Mouse (Mus musculus): ENCODE measurements at regions not wholly inside any gene's neighbourhood (a gene's known extent, or its start where the extent isn't known, plus 50 kb on each side); places are given as distances from the start of the nearest gene placed in this dataset.

DNA sequence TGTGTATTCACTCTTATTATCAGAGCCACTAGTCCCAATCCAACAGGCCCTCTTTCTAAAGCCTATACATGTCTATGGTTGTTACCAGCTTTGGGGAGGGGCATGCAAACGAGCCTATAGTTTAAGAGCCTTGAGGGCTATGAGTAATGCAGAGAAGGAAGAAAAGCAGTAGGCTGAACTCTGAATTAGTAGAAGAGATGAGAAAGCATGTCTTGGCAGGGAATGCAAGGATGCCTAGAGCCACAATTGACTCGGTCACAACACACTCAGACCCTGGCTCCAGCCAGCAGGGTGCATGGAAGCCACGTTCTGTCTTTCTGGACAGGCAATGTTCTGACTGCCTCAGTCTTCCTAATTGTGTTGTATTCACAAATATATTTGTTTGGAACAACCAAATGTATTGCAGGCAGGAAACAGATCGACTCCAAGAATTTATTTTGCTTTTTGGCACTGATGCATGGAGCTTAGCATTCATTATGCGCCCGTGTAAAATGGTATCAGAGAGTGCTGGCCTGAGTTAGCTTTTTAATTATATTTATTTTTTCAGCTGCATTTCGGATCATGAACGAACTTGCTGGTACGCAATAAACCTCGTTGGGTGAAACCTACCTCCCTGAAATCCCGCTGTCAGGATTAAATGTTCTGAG, 110.2 kb downstream of the Rybp start:
- no peak for ATAC-seq (ENCODE audit: insufficient number of reproducible peaks, insufficient read depth, low FRiP score, low TSS enrichment, low read depth)
- WGBS, result 61% methylated on average over 11 of the region's 11 CpGs

DNA sequence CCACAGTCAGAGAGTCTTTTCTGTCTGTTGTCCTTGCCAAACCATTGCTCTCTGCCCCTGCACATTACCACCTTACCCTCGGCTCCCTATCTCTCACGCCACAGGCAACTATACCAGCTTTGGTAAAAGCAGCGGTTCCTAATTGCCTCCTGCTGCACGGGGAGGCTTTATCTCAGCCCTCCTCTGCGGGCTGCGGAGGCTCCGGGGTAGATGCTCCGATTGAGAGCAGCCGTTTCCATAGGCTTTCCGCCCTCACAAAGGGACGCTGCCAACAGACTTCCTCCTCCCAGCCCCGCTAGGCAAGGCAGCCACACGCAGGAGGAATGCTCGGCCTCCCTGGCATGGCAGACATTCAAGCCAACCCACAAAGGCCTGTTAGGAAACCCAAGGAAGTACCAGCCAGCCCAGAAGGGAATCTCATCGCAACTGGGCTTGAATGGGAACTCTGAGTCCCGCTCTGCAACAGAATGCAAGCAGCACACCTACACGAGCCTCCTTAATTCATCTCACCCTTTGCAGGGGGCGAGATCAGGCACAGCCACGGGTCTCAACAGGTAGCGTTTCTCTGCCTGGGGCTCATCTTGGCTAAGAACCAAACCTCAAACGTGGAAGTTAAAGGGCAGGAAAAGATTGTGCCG, 116.5 kb downstream of the Rybp start:
- peak overlapping the region; percentile 81 for H3K27ac ChIP-seq
- no peaks in the 10 kb centered on the region for H3K36me3 ChIP-seq
- peak overlapping the region; percentile 15 for H3K4me3 ChIP-seq
- ATAC-seq (ENCODE audit: insufficient number of reproducible peaks, insufficient read depth, low FRiP score, low TSS enrichment, low read depth), result peak; percentile 32; the same call in 1 of the 2 replicates
- H3K4me1 ChIP-seq, result peaks cover 19% of the 10 kb centered on the region
- H3K9ac ChIP-seq, result peak overlapping the region; percentile 38; the same call in 1 of the 2 replicates
- peaks cover 48% of the 10 kb centered on the region for H3K27me3 ChIP-seq
- 3% methylated on average over 22 of the region's 22 CpGs for WGBS
- peak overlapping the region; percentile 55 for H3K4me2 ChIP-seq
- H3K9me3 ChIP-seq, result no peaks in the 10 kb centered on the region

More for the DNA sequence above, 110.2 kb downstream of the Rybp start:
- no peak overlapping the region for H3K4me3 ChIP-seq
- no peaks in the 10 kb centered on the region for H3K9me3 ChIP-seq
- no peak overlapping the region for H3K4me2 ChIP-seq
- H3K27ac ChIP-seq, result no peak overlapping the region
- 0 out of 2 replicates have a peak, but pooled peaks cover 3% of the 10 kb centered on the region for H3K4me1 ChIP-seq
- H3K36me3 ChIP-seq, result no peaks in the 10 kb centered on the region
- no peak overlapping the region for H3K9ac ChIP-seq
- peaks cover 23% of the 10 kb centered on the region for H3K27me3 ChIP-seq

DNA sequence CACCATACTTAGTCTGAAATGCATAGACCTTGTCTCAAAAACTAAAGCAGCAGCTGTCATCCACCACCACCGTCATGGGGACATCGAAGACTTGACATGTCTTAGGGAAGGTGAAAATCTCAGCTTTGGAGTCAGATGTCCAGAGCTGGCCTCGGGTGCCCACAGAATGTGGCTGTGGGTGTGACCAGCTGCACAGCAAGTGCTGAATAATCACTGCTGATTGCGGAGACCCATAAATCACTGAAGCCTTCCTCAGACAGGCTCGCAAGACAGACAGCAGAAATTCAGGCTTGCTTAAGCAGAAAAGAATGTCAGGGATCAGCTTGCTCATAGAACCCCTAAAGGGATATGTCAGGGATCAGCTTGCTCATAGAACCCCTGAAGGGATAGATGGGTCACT, 120.0 kb downstream of the Rybp start:
- no peaks in the 10 kb centered on the region for H3K36me3 ChIP-seq
- H3K27me3 ChIP-seq, result peaks cover 43% of the 10 kb centered on the region
- 64% methylated on average over 5 of the region's 5 CpGs for WGBS
- no peak overlapping the region for H3K27ac ChIP-seq
- no peak overlapping the region for H3K4me2 ChIP-seq
- H3K4me1 ChIP-seq, result peaks cover 36% of the 10 kb centered on the region
- ATAC-seq (ENCODE audit: insufficient number of reproducible peaks, insufficient read depth, low FRiP score, low TSS enrichment, low read depth), result no peak
- no peak overlapping the region for H3K9ac ChIP-seq
- H3K4me3 ChIP-seq, result no peak overlapping the region
- H3K9me3 ChIP-seq, result no peaks in the 10 kb centered on the region

DNA sequence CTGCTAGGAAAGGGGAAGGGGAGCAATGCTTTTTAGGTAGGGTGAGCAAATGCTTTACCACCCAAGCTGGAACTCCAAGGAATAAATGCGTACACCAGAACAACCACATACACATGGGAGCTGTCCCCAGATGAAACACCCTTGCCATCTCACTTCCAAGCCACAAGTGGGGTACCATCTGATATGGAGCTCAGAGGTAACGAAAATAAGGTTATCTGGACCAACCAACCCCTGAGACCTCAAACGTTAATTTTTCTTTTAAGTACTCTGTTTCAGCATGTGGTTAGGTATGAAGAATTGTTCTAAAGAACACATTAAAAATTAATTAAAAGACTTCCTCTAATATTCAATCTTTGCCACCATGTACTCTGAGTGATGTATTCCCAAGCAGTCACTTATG, 121.5 kb downstream of the Rybp start:
- no peak overlapping the region for H3K27ac ChIP-seq

DNA sequence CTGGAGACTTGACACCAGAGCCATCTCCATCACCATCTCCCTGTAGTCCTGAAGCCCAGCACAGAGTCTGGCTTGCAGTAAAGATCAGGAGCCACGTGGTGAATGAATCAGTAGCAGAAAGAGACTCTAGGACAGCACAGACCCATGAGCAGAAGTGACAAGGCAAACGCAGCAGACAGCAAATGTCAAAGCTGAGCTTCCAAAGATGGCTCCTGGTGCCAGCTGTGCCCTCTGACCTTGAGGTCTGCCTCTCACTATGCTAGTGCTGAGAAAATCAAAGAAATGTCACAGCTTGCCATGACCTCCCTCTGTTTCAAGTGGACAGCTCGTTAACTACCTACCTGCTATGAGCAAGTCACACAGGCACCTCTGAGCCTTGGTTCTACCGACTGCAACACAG, 123.1 kb downstream of the Rybp start:
- Histone ChIP-seq H3K4me3 (no peak overlapping the region), H3K9ac (no peak overlapping the region), H3K4me1 (peaks cover 29% of the 10 kb centered on the region), H3K36me3 (no peaks in the 10 kb centered on the region), H3K27ac (no peak overlapping the region), H3K4me2 (no peak overlapping the region), H3K27me3 (peaks cover 36% of the 10 kb centered on the region), H3K9me3 (no peaks in the 10 kb centered on the region)
- 34% methylated on average over 4 of the region's 4 CpGs for whole genome bisulfite sequencing
- no peak for ATAC-seq (ENCODE audit: insufficient number of reproducible peaks, insufficient read depth, low FRiP score, low TSS enrichment, low read depth)

More for the DNA sequence above, 121.5 kb downstream of the Rybp start:
- Histone ChIP-seq H3K9me3 (no peaks in the 10 kb centered on the region), H3K4me2 (no peak overlapping the region), H3K36me3 (no peaks in the 10 kb centered on the region), H3K4me3 (no peak overlapping the region), H3K4me1 (peaks cover 30% of the 10 kb centered on the region), H3K9ac (no peak overlapping the region), H3K27me3 (peaks cover 47% of the 10 kb centered on the region)
- 88% methylated on average over 3 of the region's 3 CpGs for WGBS
- ATAC-seq (ENCODE audit: insufficient number of reproducible peaks, insufficient read depth, low FRiP score, low TSS enrichment, low read depth), result no peak

DNA sequence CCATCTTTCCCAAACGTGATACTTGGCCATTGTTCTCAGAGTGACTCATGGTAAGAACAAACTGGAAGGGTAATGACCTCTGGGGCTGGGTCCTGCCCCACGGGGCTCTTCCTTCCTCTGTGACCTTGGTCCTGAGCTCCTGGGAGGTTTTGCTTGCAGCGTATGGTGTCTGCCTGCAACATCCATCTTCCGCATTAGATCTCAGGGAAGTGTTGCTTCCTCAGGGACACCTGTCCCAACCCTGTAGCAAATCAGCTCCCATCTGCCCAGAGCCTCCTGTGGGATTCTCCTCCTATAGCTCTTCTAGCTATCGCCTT, 123.5 kb downstream of the Rybp start:
- Histone ChIP-seq H3K9me3 (no peaks in the 10 kb centered on the region), H3K4me3 (peak overlapping the region; percentile 21; the same call in 1 of the 2 replicates), H3K4me2 (peak overlapping the region; percentile 55), H3K27ac (no peak overlapping the region), H3K4me1 (peaks cover 33% of the 10 kb centered on the region), H3K27me3 (peaks cover 35% of the 10 kb centered on the region), H3K9ac (no peak overlapping the region), H3K36me3 (no peaks in the 10 kb centered on the region)
- WGBS, result 51% methylated on average over 5 of the region's 5 CpGs
- no peak for ATAC-seq (ENCODE audit: insufficient number of reproducible peaks, insufficient read depth, low FRiP score, low TSS enrichment, low read depth)

DNA sequence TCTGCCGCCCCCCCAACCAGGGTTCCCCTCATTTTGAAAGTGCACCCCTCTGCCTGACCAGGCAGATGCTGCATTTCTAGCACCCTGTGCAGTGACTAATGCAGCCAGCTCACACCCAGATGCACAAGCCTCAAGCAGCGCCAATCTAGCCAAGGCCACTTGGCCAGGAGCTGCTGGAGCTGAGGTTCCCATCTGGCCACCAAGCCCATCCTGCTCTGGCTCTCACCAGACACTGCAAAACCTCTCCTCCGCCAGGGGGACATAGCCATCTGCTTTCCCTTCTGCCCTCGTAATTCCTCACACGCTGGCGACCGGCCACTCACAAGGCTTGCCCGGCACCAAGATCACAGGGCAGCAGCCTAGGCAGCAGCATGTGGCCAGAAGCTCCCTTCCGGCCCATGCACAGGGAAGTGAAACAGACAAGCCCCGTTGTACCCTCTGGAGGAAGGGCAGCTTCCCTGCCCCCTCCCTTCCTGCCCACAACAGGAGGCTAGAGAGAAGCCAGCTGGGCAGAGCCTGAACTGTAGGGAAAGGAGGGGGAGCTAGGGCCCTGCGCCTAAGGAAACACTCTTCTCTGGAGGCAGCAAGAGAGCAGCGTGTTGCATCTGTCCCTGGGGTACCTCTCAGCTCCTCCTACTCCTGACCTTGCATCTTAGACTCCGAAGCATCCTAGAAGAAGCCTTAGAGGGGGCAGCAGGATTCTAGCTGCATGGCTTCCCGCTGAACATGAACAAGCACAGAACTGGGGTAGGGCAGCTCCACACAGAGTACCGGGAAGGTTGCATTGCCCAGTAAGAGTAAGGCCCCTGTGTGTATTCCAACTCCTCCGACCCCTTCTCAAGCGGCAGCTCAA, 124.1 kb downstream of the Rybp start:
- peak; percentile 54 for ATAC-seq (ENCODE audit: insufficient number of reproducible peaks, insufficient read depth, low FRiP score, low TSS enrichment, low read depth)
- Histone ChIP-seq H3K4me3 (peak overlapping the region; percentile 21), H3K9me3 (no peaks in the 10 kb centered on the region), H3K27ac (peak overlapping the region; percentile 44; the same call in 1 of the 2 replicates), H3K4me1 (peaks cover 39% of the 10 kb centered on the region), H3K9ac (peak overlapping the region; percentile 57), H3K27me3 (peaks cover 30% of the 10 kb centered on the region), H3K4me2 (peak overlapping the region; percentile 55), H3K36me3 (no peaks in the 10 kb centered on the region)
- 13% methylated on average over 17 of the region's 17 CpGs for WGBS

DNA sequence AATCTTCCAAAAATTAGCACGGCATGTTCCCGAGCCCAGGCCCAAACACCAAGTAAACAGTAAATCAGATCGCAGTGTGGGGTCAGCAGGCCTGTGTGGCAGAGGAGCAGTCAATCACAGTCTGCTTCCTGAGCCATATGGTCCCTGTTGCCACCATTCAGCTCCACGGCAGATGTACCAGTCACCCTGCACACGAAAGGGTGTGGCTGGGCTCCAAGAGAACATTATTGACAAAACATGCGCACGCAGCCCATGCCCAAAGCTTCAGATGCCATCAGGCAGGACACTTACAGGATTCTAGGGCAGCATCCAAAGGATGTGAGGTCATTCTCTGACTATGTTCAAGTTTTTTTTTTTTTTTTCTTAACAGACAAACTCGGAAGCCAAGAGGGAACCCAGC, 126.6 kb downstream of the Rybp start:
- H3K4me2 ChIP-seq, result no peak overlapping the region
- ATAC-seq (ENCODE audit: insufficient number of reproducible peaks, insufficient read depth, low FRiP score, low TSS enrichment, low read depth), result no peak
- H3K27me3 ChIP-seq, result peaks cover 23% of the 10 kb centered on the region
- H3K27ac ChIP-seq, result no peak overlapping the region
- no peaks in the 10 kb centered on the region for H3K9me3 ChIP-seq
- H3K9ac ChIP-seq, result no peak overlapping the region
- no peaks in the 10 kb centered on the region for H3K36me3 ChIP-seq
- H3K4me3 ChIP-seq, result no peak overlapping the region
- peaks cover 63% of the 10 kb centered on the region for H3K4me1 ChIP-seq
- WGBS, result 67% methylated on average over 8 of the region's 8 CpGs

DNA sequence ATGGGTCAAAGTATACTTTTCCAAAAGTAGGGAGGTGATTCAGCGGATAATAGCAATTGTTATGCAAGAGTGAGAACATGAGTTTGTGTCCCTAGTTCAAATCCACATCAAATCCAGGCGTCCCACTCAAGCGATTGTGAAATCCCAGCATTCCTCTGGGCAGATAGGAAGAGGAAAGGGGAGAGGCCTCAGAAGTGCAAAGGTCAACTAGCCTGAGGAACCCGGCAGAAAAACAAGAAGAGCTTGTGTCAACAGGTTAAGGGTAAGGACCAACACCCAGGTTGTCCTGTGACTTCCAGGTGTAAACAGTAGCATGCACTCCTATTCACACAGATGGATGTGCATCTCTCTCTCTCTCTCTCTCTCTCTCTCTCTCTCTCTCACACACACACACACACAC, 127.5 kb downstream of the Rybp start:
- Histone ChIP-seq H3K9ac (no peak overlapping the region), H3K4me2 (no peak overlapping the region), H3K27ac (peak overlapping the region; percentile 55; the same call in 1 of the 2 replicates), H3K4me3 (no peak overlapping the region), H3K9me3 (no peaks in the 10 kb centered on the region), H3K36me3 (no peaks in the 10 kb centered on the region), H3K27me3 (peaks cover 23% of the 10 kb centered on the region), H3K4me1 (peaks cover 68% of the 10 kb centered on the region)
- ATAC-seq (ENCODE audit: insufficient number of reproducible peaks, insufficient read depth, low FRiP score, low TSS enrichment, low read depth), result no peak
- 41% methylated on average over 4 of the region's 4 CpGs for WGBS

DNA sequence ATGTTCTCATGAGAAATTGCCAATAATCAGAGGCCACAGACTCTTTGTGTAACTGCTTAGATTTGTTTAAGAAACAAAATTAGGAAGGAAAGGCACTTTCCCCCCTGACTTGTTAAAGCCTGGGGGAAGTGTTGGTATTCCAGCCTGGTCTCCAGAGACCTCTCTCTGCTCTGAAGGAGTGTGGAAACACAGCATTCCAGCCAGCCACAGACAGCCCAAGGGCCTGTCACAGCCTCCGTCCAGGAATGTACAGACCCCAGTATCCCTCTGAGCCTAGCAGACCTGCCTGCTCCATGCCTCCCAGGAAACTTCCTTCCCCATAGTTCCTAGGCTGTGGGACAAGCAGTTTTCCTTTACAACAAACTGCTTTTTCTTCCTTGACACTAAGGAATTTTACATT, 128.0 kb downstream of the Rybp start:
- no peak overlapping the region for H3K9ac ChIP-seq
- 3% methylated on average over 1 of the region's 1 CpGs for WGBS
- no peaks in the 10 kb centered on the region for H3K36me3 ChIP-seq
- no peak for ATAC-seq (ENCODE audit: insufficient number of reproducible peaks, insufficient read depth, low FRiP score, low TSS enrichment, low read depth)
- peaks cover 23% of the 10 kb centered on the region for H3K27me3 ChIP-seq
- H3K9me3 ChIP-seq, result no peaks in the 10 kb centered on the region
- H3K4me3 ChIP-seq, result no peak overlapping the region
- H3K4me2 ChIP-seq, result no peak overlapping the region
- H3K4me1 ChIP-seq, result peaks cover 68% of the 10 kb centered on the region
- H3K27ac ChIP-seq, result peak overlapping the region; percentile 55

DNA sequence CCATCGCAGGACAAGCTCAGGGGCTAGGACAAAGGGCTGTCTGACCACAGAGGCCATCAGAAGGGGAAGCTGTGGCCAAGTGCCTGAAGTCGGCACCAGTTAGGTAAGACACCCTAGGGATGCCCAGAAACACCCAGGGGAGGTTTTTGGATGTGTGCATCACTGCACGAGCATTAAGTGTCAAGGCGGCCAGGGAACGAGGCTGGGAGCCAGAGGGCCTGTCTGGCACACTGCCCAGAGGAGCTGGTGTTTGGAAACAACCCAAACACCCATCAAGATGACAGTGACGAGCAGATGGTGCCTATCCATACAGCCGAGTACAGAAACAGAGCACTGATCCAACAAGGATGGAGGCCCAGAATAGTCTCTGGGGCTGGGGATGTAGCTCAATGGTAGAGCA, 130.0 kb downstream of the Rybp start:
- H3K9me3 ChIP-seq, result no peaks in the 10 kb centered on the region
- H3K4me1 ChIP-seq, result peaks cover 50% of the 10 kb centered on the region
- no peak overlapping the region for H3K4me3 ChIP-seq
- H3K4me2 ChIP-seq, result no peak overlapping the region
- H3K36me3 ChIP-seq, result no peaks in the 10 kb centered on the region
- ATAC-seq (ENCODE audit: insufficient number of reproducible peaks, insufficient read depth, low FRiP score, low TSS enrichment, low read depth), result no peak
- WGBS, result 27% methylated on average over 7 of the region's 7 CpGs
- H3K27me3 ChIP-seq, result 0 out of 2 replicates have a peak, but pooled peaks cover 9% of the 10 kb centered on the region
- H3K9ac ChIP-seq, result no peak overlapping the region
- no peak overlapping the region for H3K27ac ChIP-seq
